Mouse (Mus musculus) MEL-GATA-1-ER (cell line): Measurements from ENCODE around the gene Cbr3.
A peak's percentile ranks its signal among the peaks of the same experiment; 100 is the strongest.
"Not testable (repeated sequence)": the region's sequence is repeated elsewhere in the genome, so short reads cannot be mapped to it uniquely, and the experiment has no call there.

ENCODE experiments used
- DNase-seq: peaks from one replicate; pipeline ENCODE4 v3.0.0-alpha.2; 2012; ENCODE audit warnings: low read depth; ENCODE audit errors: extremely low read depth

The Cbr3 gene

GRCm38 (mm10) chr16:93682689-93683507 is at the start of gene Cbr3:
TSS of gene Cbr3 (plus strand) at chr16:93683215.
- no peak for DNase-seq

GRCm38 (mm10) chr16:93644006-93644405 is 39.0 kb upstream of the Cbr3 start:
- no peak for DNase-seq

GRCm38 (mm10) chr16:93648441-93649183 is 34.4 kb upstream of the Cbr3 start:
- DNase-seq: no peak

- DNase-seq: no peak
Measured at GRCm38 (mm10) chr16:93667976-93668375, 15.0 kb upstream of the Cbr3 start.

- DNase-seq: no peak
Measured at GRCm38 (mm10) chr16:93669521-93669920, 13.5 kb upstream of the Cbr3 start.

- DNase-seq: not testable (repeated sequence)
Measured at GRCm38 (mm10) chr16:93670466-93670865, 12.5 kb upstream of the Cbr3 start.

GRCm38 (mm10) chr16:93671064-93671463 is 12.0 kb upstream of the Cbr3 start:
- no peak for DNase-seq

- DNase-seq: no peak
Measured at GRCm38 (mm10) chr16:93676376-93676775, 6.6 kb upstream of the Cbr3 start.

- DNase-seq: no peak
Measured at GRCm38 (mm10) chr16:93678206-93678605, 4.8 kb upstream of the Cbr3 start.

GRCm38 (mm10) chr16:93679165-93679564 is 3.9 kb upstream of the Cbr3 start:
- DNase-seq: no peak

GRCm38 (mm10) chr16:93682156-93682688 is 793 bp upstream of the Cbr3 start:
- no peak for DNase-seq

GRCm38 (mm10) chr16:93683508-93684236 is 657 bp downstream of the Cbr3 start:
- no peak for DNase-seq

- no peak for DNase-seq
Measured at GRCm38 (mm10) chr16:93684441-93684840, 1.4 kb downstream of the Cbr3 start.

GRCm38 (mm10) chr16:93685783-93686182 is 2.8 kb downstream of the Cbr3 start:
- DNase-seq: not testable (repeated sequence)

GRCm38 (mm10) chr16:93686421-93686820 is 3.4 kb downstream of the Cbr3 start:
- no peak for DNase-seq

GRCm38 (mm10) chr16:93686945-93687344 is 3.9 kb downstream of the Cbr3 start:
- peak; percentile 52 for DNase-seq

- DNase-seq: no peak
Measured at GRCm38 (mm10) chr16:93691206-93691841, 8.3 kb downstream of the Cbr3 start.

GRCm38 (mm10) chr16:93692744-93693143 is 9.7 kb downstream of the Cbr3 start:
- no peak for DNase-seq

GRCm38 (mm10) chr16:93707116-93707515 is 24.1 kb downstream of the Cbr3 start:
- no peak for DNase-seq

- no peak for DNase-seq
Measured at GRCm38 (mm10) chr16:93709217-93709616, 26.2 kb downstream of the Cbr3 start.

GRCm38 (mm10) chr16:93710924-93711323 is 27.9 kb downstream of the Cbr3 start:
- DNase-seq: peak; percentile 77
